In genomic region chr5:64156579-64156978, GRCm38 (mm10) we compare ENCODE assay signal across 9 mouse cellular contexts. TPM values are rescaled to one million over a fixed set of nuclear protein-coding genes. Genes with fewer than 3 reads are reported as not detected.
A peak's percentile ranks its signal among the peaks of the same experiment; 100 is the strongest.
DNase-seq lines count a peak whose midpoint lies in the region; ATAC-seq and TF ChIP-seq lines count a peak whose summit lies in the region.
"Had no signal": no experiment of that assay in that cellular context is flagged by ENCODE, and none has a peak within 500 bp of the region (broad histone marks: within the 10 kb centered on the region; RNA-seq: fewer than 3 reads in every experiment).

No protein-coding gene starts in this region.

- no peak for ATAC-seq in intestine, embryonic 14.5 days (replicated peaks; ENCODE audit: low FRiP score, low TSS enrichment, low read depth)
- ATAC-seq in liver, embryonic 11.5 days (replicated peaks; ENCODE audit: low FRiP score), result no peak

- H3K27ac ChIP-seq in heart, embryonic 10.5 days, result peak overlapping the region; percentile 84
- peak overlapping the region; percentile 88 for H3K27ac ChIP-seq in MEL (ENCODE audit: control insufficient read depth, low read depth, low read length)
- H3K27ac ChIP-seq in intestine, embryonic 14.5 days (ENCODE audit: low read depth), result peak overlapping the region; percentile 93
- peak overlapping the region; percentile 40; the same call in 1 of the 2 replicates for H3K27ac ChIP-seq in liver, embryonic 11.5 days (ENCODE audit: low read depth, low read length)
- no peak overlapping the region for H3K27ac ChIP-seq in forebrain, embryonic 10.5 days

- peaks cover 56% of the 10 kb centered on the region for H3K4me1 ChIP-seq in heart, embryonic 10.5 days
- peaks cover 8 to 31% of the 10 kb centered on the region in 2 experiments for H3K4me1 ChIP-seq in MEL (ENCODE audit: control insufficient read depth in 1 of 2, insufficient read depth in 2 of 2, low read length in 2 of 2)
- H3K4me1 ChIP-seq in intestine, embryonic 14.5 days (replicated peaks; ENCODE audit: control insufficient read depth, insufficient read depth, low read length), result peaks cover 22% of the 10 kb centered on the region
- H3K4me1 ChIP-seq in liver, embryonic 11.5 days (replicated peaks; ENCODE audit: control insufficient read depth, insufficient read depth, low read length), result peaks cover 19% of the 10 kb centered on the region
- peaks cover 34% of the 10 kb centered on the region for H3K4me1 ChIP-seq in forebrain, embryonic 10.5 days

- peak overlapping the region; percentile 50 for H3K4me2 ChIP-seq in intestine, embryonic 14.5 days (ENCODE audit: low read length)
- H3K4me2 ChIP-seq in liver, embryonic 11.5 days, result peak overlapping the region; percentile 55

- H3K36me3 ChIP-seq in heart, embryonic 10.5 days, result no peaks in the 10 kb centered on the region
- H3K36me3 ChIP-seq in MEL (ENCODE audit: control insufficient read depth in 1 of 2, insufficient read depth in 2 of 2, low read length in 2 of 2), result peaks cover 0 to 19% of the 10 kb centered on the region in 2 experiments; a peak in 2 of 4 replicates
- H3K36me3 ChIP-seq in intestine, embryonic 14.5 days (ENCODE audit: control insufficient read depth, insufficient read depth, low read length), result no peaks in the 10 kb centered on the region
- no peaks in the 10 kb centered on the region for H3K36me3 ChIP-seq in liver, embryonic 11.5 days (ENCODE audit: control insufficient read depth, insufficient read depth, low read length)
- H3K36me3 ChIP-seq in forebrain, embryonic 10.5 days (replicated peaks), result no peaks in the 10 kb centered on the region

- no peak for TF ChIP-seq RAD21 in MEL (IDR thresholded peaks at IDR 0.05; ENCODE audit: low read depth, low read length)

- no peak for TF ChIP-seq CTCF in MEL (IDR thresholded peaks at IDR 0.05 in 2 of 3, conservative IDR thresholded peaks at IDR 0.05 in 1 of 3; ENCODE audit: control insufficient read depth in 1 of 3, insufficient read depth in 1 of 3, low read depth in 2 of 3, low read length in 3 of 3, poor library complexity in 1 of 3, severe bottlenecking in 1 of 3)

- WGBS in heart, embryonic 10.5 days, result 19% methylated on average over 4 of the region's 4 CpGs
- 11% methylated on average over 4 of the region's 4 CpGs for WGBS in intestine, embryonic 14.5 days
- 30% methylated on average over 4 of the region's 4 CpGs for WGBS in liver, embryonic 11.5 days
- WGBS in forebrain, embryonic 10.5 days, result 70% methylated on average over 4 of the region's 4 CpGs

- TF ChIP-seq POLR2A in MEL (IDR thresholded peaks at IDR 0.05; ENCODE audit: control insufficient read depth in 1 of 2, insufficient read depth in 1 of 2, low read depth in 1 of 2, low read length in 2 of 2, poor library complexity in 1 of 2), result no peak

- H3K27me3 ChIP-seq in heart, embryonic 10.5 days (ENCODE audit: insufficient read depth, poor library complexity, severe bottlenecking), result peaks cover 22% of the 10 kb centered on the region
- no peaks in the 10 kb centered on the region for H3K27me3 ChIP-seq in MEL (ENCODE audit: control insufficient read depth in 1 of 2, insufficient read depth in 2 of 2, low read length in 2 of 2)
- H3K27me3 ChIP-seq in intestine, embryonic 14.5 days (replicated peaks; ENCODE audit: control insufficient read depth, insufficient read depth, low read length), result 0 out of 2 replicates have a peak, but pooled peaks cover 3% of the 10 kb centered on the region
- H3K27me3 ChIP-seq in liver, embryonic 11.5 days (replicated peaks; ENCODE audit: control insufficient read depth, insufficient read depth, low read length), result peaks cover 11% of the 10 kb centered on the region
- peaks cover 49% of the 10 kb centered on the region for H3K27me3 ChIP-seq in forebrain, embryonic 10.5 days (ENCODE audit: poor library complexity, severe bottlenecking)

- TF ChIP-seq EP300 in MEL (IDR thresholded peaks at IDR 0.05; ENCODE audit: low read depth in 1 of 2, low read length in 2 of 2), result no peak

- peaks cover 16% of the 10 kb centered on the region for H3K79me2 ChIP-seq in MEL (ENCODE audit: control insufficient read depth, insufficient read depth, low read length, poor library complexity)

- no peak for DNase-seq in heart, embryonic 10.5 days (ENCODE audit: low spot score)
- DNase-seq in heart, postnatal 4 days, result no peak
- no peak for DNase-seq in MEL (ENCODE audit: low read depth, low spot score)
- no peak for DNase-seq in intestine, embryonic 14.5 days (ENCODE audit: low spot score)
- no peak for DNase-seq in liver, embryonic 11.5 days (ENCODE audit: low spot score)
- no peak for DNase-seq in forebrain, embryonic 10.5 days (ENCODE audit: extremely low spot score, low spot score)
- no peak for DNase-seq in urinary bladder, postnatal 10 days (ENCODE audit: low spot score)
- no peak for DNase-seq in cerebellum, postnatal 25 days
- DNase-seq: layer of hippocampus, postnatal 36 days had no signal

- H3K9ac ChIP-seq in MEL (ENCODE audit: control insufficient read depth, low read depth, low read length, poor library complexity, severe bottlenecking), result peak overlapping the region; percentile 55
- H3K9ac ChIP-seq in intestine, embryonic 14.5 days (ENCODE audit: low read length), result peak overlapping the region; percentile 16; the same call in 1 of the 2 replicates
- H3K9ac ChIP-seq in liver, embryonic 11.5 days (ENCODE audit: low read depth, low read length), result no peak overlapping the region; the same call in 1 of the 2 replicates

- H3K4me3 ChIP-seq in heart, embryonic 10.5 days, result peak overlapping the region; percentile 39
- H3K4me3 ChIP-seq in MEL (ENCODE audit: control insufficient read depth in 1 of 2, insufficient read depth in 1 of 2, low read depth in 2 of 2, low read length in 2 of 2), result peak overlapping the region; percentile 57 to 66
- H3K4me3 ChIP-seq in intestine, embryonic 14.5 days (ENCODE audit: low read depth, low read length), result peak overlapping the region; percentile 16; the same call in 1 of the 2 replicates
- H3K4me3 ChIP-seq in liver, embryonic 11.5 days (ENCODE audit: low read depth, low read length), result no peak overlapping the region
- H3K4me3 ChIP-seq in forebrain, embryonic 10.5 days, result no peak overlapping the region

- H3K9me3 ChIP-seq in heart, embryonic 10.5 days, result no peaks in the 10 kb centered on the region
- H3K9me3 ChIP-seq in MEL (replicated peaks; ENCODE audit: insufficient read depth, low read length), result no peaks in the 10 kb centered on the region
- H3K9me3 ChIP-seq in intestine, embryonic 14.5 days (ENCODE audit: control insufficient read depth, low read length), result no peaks in the 10 kb centered on the region
- no peaks in the 10 kb centered on the region for H3K9me3 ChIP-seq in liver, embryonic 11.5 days (ENCODE audit: control insufficient read depth, low read length)
- H3K9me3 ChIP-seq in forebrain, embryonic 10.5 days, result no peaks in the 10 kb centered on the region

TF ChIP-seq in MEL, 35 proteins besides CTCF, POLR2A, EP300 and RAD21:
- TF ChIP-seq SMC3 (IDR thresholded peaks at IDR 0.05; ENCODE audit: low read depth, low read length) (0 out of 2 replicates have a peak, but pooled peaks have one; percentile 7), MYC (IDR thresholded peaks at IDR 0.05; ENCODE audit: low read depth, low read length) (no peak), MXI1 (IDR thresholded peaks at IDR 0.05; ENCODE audit: low read depth, low read length) (0 out of 2 replicates have a peak, but pooled peaks have one; percentile 44), TAL1 (IDR thresholded peaks at IDR 0.05; ENCODE audit: low read length) (no peak), SIN3A (IDR thresholded peaks at IDR 0.05; ENCODE audit: low read length) (no peak)

RNA-seq across cellular contexts. Expression of gene Tbc1d1, which starts 0.5 kb away (rescaled TPM):
- 38.3 and 44.2 TPM in 2 replicates for polyA plus RNA-seq in heart, embryonic 10.5 days (2016; fragmentation: Nextera tagmentation; extraction: Ambion mirVana)
- total RNA-seq in heart, postnatal 4 days (2021), result 10 to 100 TPM; 55.5 to 58.6 TPM
- total RNA-seq in MEL (2012; rRNA removed), result 22.5 and 24.6 TPM in 2 replicates
- polyA plus RNA-seq in MEL (2012; ENCODE audit: insufficient read depth in 1 of 2, insufficient read length in 2 of 2, low read depth in 1 of 2, low replicate concordance in 2 of 2, missing spikeins in 1 of 2), result 10 to 100 TPM in 1 of 2 experiments, not detected in 1; 24.4 TPM
- 41.3 and 44.9 TPM in 2 replicates for polyA plus RNA-seq in intestine, embryonic 14.5 days (2014; fragmentation: Nextera tagmentation; extraction: Ambion mirVana)
- 25.6 and 25.9 TPM in 2 replicates for polyA plus RNA-seq in liver, embryonic 11.5 days (2014; fragmentation: Nextera tagmentation; extraction: Ambion mirVana)
- 29.0 and 30.7 TPM in 2 replicates for polyA plus RNA-seq in forebrain, embryonic 10.5 days (2016; fragmentation: Nextera tagmentation; extraction: Ambion mirVana)

Comparison
In these comparisons a context has a peak if more than half of its experiments do, and no peak if none do; other contexts are left out.
1. H3K4me3 ChIP-seq: peak in heart, embryonic 10.5 days (single experiment), MEL (2 of 2) and intestine, embryonic 14.5 days (single experiment); none in liver, embryonic 11.5 days (single experiment) and forebrain, embryonic 10.5 days (single experiment).